Mouse (Mus musculus) frontal cortex, postnatal 14 days (tissue): ENCODE data around the gene Zmynd15.
A peak's percentile ranks its signal among the peaks of the same experiment; 100 is the strongest.
"Not testable (repeated sequence)": the region's sequence is repeated elsewhere in the genome, so short reads cannot be mapped to it uniquely, and the experiment has no call there.

ENCODE experiments used
- DNase-seq, 2 experiments: peaks; one replicate each; pipeline ENCODE4 v3.0.0; 2022; ENCODE audit warnings: low spot score in 2 of 2

The Zmynd15 gene

GRCm38 (mm10) chr11:70458688-70459600 is at the start of gene Zmynd15:
Zmynd15 (plus strand) TSS chr11:70459433.
- DNase-seq, result no peak

- peak; percentile 88 to 89 for DNase-seq
These were observed 49.5 kb upstream of the Zmynd15 start, which contains the start of gene Pelp1 for GRCm38 (mm10) chr11:70409594-70410296. Pelp1 (minus strand) TSS chr11:70410031.

GRCm38 (mm10) chr11:70410297-70410643 is 49.0 kb upstream of the Zmynd15 start:
- no peak for DNase-seq

GRCm38 (mm10) chr11:70412591-70412990 is 46.6 kb upstream of the Zmynd15 start:
- no peak for DNase-seq

- peak in 1 of 2 experiments; percentile 71 for DNase-seq
These were observed 45.3 kb upstream of the Zmynd15 start for GRCm38 (mm10) chr11:70413961-70414360.

- no peak for DNase-seq
These were observed 41.0 kb upstream of the Zmynd15 start for GRCm38 (mm10) chr11:70418199-70418598.

- DNase-seq, result no peak
These were observed 39.7 kb upstream of the Zmynd15 start for GRCm38 (mm10) chr11:70419486-70419885.

- not testable (repeated sequence) for DNase-seq
These were observed 32.6 kb upstream of the Zmynd15 start for GRCm38 (mm10) chr11:70426598-70426997.

- no peak for DNase-seq
These were observed 27.7 kb upstream of the Zmynd15 start for GRCm38 (mm10) chr11:70431574-70431973.

- peak; percentile 95 to 96 for DNase-seq
These were observed 27.0 kb upstream of the Zmynd15 start, which contains the start of gene Arrb2 for GRCm38 (mm10) chr11:70432048-70432894. Arrb2 (plus strand) TSS chr11:70432635.

GRCm38 (mm10) chr11:70432895-70433568 is 26.2 kb upstream of the Zmynd15 start:
- no peak for DNase-seq

GRCm38 (mm10) chr11:70433569-70433943 is 25.7 kb upstream of the Zmynd15 start:
- DNase-seq, result no peak

GRCm38 (mm10) chr11:70433951-70434350 is 25.3 kb upstream of the Zmynd15 start:
- no peak for DNase-seq

GRCm38 (mm10) chr11:70435476-70435875 is 23.8 kb upstream of the Zmynd15 start:
- no peak for DNase-seq

GRCm38 (mm10) chr11:70437426-70437825 is 21.8 kb upstream of the Zmynd15 start:
- no peak for DNase-seq

- DNase-seq, result no peak
These were observed 20.4 kb upstream of the Zmynd15 start for GRCm38 (mm10) chr11:70438728-70439374.

GRCm38 (mm10) chr11:70440637-70441036 is 18.6 kb upstream of the Zmynd15 start:
- DNase-seq, result no peak

GRCm38 (mm10) chr11:70441882-70442281 is 17.4 kb upstream of the Zmynd15 start:
- DNase-seq, result no peak

GRCm38 (mm10) chr11:70443964-70444363 is 15.3 kb upstream of the Zmynd15 start:
- DNase-seq, result no peak

GRCm38 (mm10) chr11:70444667-70445066 is 14.6 kb upstream of the Zmynd15 start:
- no peak for DNase-seq

- DNase-seq, result no peak
These were observed 12.5 kb upstream of the Zmynd15 start for GRCm38 (mm10) chr11:70446756-70447155.
